14 mouse cellular contexts compared by ENCODE assay signal in the genomic region with DNA sequence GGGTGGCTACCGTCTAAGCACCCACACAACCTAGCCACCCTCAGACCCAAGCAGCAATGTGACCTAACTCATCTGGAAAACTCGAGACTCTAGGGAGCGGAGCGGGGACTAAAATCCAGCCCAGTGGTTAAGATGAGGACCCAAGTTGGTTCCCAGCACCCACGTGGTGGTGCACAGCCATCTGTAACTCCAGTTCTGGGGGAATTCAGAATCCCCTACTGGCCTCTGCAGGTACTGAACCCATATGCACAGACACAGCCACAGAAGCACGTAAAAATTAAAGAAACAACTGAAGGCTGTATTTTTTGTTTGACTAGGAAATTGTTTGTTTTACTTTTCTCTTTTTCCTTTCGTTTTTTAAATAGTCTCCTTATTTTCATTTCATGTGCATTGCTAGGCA.
"Had no signal": no experiment of that assay in that cellular context is flagged by ENCODE, and none has a peak within 500 bp of the region (broad histone marks: within the 10 kb centered on the region; RNA-seq: fewer than 3 reads in every experiment).

No protein-coding gene starts in this region.

- H3K4me2 ChIP-seq: limb, embryonic 13.5 days; midbrain, embryonic 11.5 days; midbrain, embryonic 15.5 days; neural tube, embryonic 13.5 days had no signal

- H3K4me3 ChIP-seq: limb, embryonic 13.5 days; midbrain, embryonic 15.5 days; neural tube, embryonic 13.5 days had no signal

- DNase-seq: kidney, adult 11 months; kidney, postnatal 14 days; layer of hippocampus, postnatal 36 days; left cerebral cortex, postnatal 4 days; lung, postnatal 4 days; retina, postnatal 1 day; right cerebral cortex, postnatal 4 days; spleen, adult 18-20 months; thymus, adult 2 months; thymus, postnatal 25 days had no signal

- H3K9me3 ChIP-seq: limb, embryonic 13.5 days; midbrain, embryonic 15.5 days; neural tube, embryonic 13.5 days had no signal

- H3K27me3 ChIP-seq: limb, embryonic 13.5 days; midbrain, embryonic 15.5 days; neural tube, embryonic 13.5 days had no signal

- H3K9ac ChIP-seq: midbrain, embryonic 15.5 days; neural tube, embryonic 13.5 days had no signal

- H3K27ac ChIP-seq: limb, embryonic 13.5 days; midbrain, embryonic 15.5 days; neural tube, embryonic 13.5 days had no signal

- ATAC-seq: midbrain, embryonic 15.5 days had no signal
